Mouse (Mus musculus): Measurements from ENCODE around the gene Rtp3.

Gene Rtp3

DNA sequence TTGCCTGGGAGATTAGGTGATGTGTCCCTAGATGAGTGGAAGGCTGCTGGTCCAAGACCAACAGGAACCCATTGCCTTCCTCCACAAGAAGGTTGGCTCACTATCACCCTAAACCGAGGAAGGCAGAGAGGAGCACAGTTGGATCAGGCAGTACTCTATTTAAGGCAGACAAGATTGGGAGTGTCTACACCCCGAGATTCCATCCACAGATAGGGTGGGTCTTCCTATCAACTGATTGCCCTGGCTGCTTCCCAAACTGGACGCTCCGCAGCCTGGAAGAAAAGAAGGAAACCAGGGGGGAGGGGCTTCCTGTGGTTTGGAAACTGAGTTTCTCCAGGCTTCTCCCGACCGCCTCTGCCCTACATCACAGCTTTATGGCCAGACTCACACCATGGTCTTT is at the start of gene Rtp3:
Rtp3 (minus strand) TSS at position 380 of the 400 bp plus-strand sequence.
- in situ Hi-C loops (cut with MboI, MseI), result loop anchor here in 1 of 2 experiments (10.0 kb wide), 1 partner anchor 75 kb away; no protein-coding TSS in a partner anchor

GRCm38 (mm10) chr9:111039966-111040365 is 49.6 kb upstream of the Rtp3 start:
- in situ Hi-C loops (cut with MboI, MseI), result loop anchor here in 1 of 2 experiments (10.0 kb wide), 1 partner anchor 575 kb away; no protein-coding TSS in a partner anchor

GRCm38 (mm10) chr9:111033717-111034116 is 43.3 kb upstream of the Rtp3 start:
- in situ Hi-C loops (cut with MboI, MseI), result no loop called here

GRCm38 (mm10) chr9:111026791-111027190 is 36.4 kb upstream of the Rtp3 start:
- in situ Hi-C loops (cut with MboI, MseI), result no loop called here

DNA sequence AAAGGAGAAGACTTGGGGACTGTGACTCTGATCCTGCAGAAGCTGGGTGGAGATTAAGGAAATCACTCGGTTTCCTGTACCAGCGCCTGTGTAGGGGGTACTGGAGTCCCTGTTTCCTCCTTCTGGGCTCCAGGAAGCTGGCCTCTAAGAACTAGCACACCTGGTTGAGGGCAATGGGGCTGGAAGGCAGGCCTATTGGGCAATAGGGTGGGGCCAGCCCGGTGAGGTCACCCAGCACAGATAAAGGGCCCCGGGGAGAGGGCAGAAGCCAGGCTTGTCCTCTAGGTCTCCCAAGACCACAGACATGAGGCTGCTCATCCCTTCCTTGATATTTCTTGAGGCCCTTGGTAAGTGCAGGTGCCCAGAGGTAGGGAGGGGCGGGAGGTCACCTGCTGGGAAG is 28.6 kb upstream of the Rtp3 start, which contains the start of gene Ltf:
Ltf (plus strand) TSS at position 250 of the 400 bp plus-strand sequence.
- in situ Hi-C loops (cut with MboI, MseI), result no loop called here

GRCm38 (mm10) chr9:111015658-111016057 is 25.3 kb upstream of the Rtp3 start:
- in situ Hi-C loops (cut with MboI, MseI), result no loop called here

- in situ Hi-C loops (cut with MboI, MseI), result no loop called here
Measured at GRCm38 (mm10) chr9:111012041-111012440, 21.7 kb upstream of the Rtp3 start.

DNA sequence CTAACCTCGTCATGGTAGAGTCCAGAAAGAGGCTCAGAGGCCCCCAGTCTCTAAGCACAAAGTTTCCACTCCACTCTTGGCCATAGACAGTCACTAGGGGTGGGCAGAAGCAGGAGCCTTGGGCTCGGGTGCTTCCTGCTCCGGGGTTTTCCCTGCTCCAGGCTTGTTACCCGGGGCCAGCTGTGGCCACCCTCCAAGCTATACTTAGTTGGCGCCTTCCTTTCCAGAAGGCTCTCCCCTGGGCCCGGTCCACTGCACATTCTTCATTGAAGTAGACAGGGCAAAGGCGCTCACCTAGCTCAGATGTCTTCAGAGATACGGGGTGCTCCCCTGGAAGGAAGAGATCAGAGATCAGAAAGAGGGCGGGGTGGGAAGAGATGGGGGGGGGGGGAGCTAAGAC is 21.2 kb upstream of the Rtp3 start:
- in situ Hi-C loops (cut with MboI, MseI), result no loop called here

- in situ Hi-C loops (cut with MboI, MseI), result loop anchor here in 1 of 2 experiments (5.0 kb wide), 1 partner anchor 73 kb away; no protein-coding TSS in a partner anchor
Measured at GRCm38 (mm10) chr9:111009763-111010162, 19.4 kb upstream of the Rtp3 start.

GRCm38 (mm10) chr9:111006544-111006943 is 16.2 kb upstream of the Rtp3 start:
- in situ Hi-C loops (cut with MboI, MseI), result loop anchor here in 1 of 2 experiments (5.0 kb wide), 1 partner anchor 76 kb away; no protein-coding TSS in a partner anchor

- in situ Hi-C loops (cut with MboI, MseI), result no loop called here
Measured at GRCm38 (mm10) chr9:111003279-111003678, 12.9 kb upstream of the Rtp3 start.

DNA sequence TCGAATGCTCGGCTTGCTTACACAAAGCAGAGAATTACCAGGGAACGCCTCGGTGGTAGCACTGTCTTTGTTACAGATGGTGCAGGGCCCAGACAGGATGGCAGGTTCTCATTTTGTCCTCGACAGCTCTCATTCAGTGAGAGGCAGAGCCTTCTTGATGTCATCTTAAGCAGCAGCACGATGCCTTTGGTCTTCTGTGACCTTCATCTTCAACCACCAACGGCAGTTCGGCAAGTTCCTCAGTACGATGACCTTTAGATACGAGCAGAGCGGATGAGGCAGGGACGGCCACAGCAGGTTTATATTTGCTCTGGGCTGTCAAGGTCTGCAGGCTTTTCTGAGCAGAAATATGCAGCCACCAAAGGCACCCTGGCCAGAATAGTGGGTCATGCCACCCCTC is 11.2 kb upstream of the Rtp3 start:
- in situ Hi-C loops (cut with MboI, MseI), result no loop called here

GRCm38 (mm10) chr9:110999856-111000255 is 9.5 kb upstream of the Rtp3 start:
- in situ Hi-C loops (cut with MboI, MseI), result loop anchor here in 1 of 2 experiments (10.0 kb wide), 1 partner anchor 65 kb away; no protein-coding TSS in a partner anchor

DNA sequence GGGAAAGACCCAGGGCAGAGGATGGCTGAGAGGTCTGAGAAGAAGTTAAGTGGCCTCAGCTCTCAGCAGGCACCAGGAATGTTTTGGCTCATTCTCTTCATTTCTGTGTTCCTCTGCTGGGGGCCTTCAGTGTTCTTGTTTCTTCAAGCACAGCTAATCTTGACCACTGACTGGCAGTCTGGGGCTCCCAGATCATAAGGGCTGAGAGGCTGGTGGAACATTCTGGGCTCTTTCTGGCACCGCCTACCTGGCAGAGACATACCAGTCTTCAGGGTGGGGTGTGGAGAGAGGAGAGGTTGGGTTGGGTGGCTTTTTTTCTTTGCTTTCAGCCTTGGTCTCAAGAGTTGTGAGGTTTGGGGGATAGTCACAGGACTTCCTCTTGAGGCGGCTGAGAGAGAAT is 8.7 kb upstream of the Rtp3 start:
- in situ Hi-C loops (cut with MboI, MseI), result loop anchor here in 1 of 2 experiments (10.0 kb wide), 1 partner anchor 66 kb away; no protein-coding TSS in a partner anchor

DNA sequence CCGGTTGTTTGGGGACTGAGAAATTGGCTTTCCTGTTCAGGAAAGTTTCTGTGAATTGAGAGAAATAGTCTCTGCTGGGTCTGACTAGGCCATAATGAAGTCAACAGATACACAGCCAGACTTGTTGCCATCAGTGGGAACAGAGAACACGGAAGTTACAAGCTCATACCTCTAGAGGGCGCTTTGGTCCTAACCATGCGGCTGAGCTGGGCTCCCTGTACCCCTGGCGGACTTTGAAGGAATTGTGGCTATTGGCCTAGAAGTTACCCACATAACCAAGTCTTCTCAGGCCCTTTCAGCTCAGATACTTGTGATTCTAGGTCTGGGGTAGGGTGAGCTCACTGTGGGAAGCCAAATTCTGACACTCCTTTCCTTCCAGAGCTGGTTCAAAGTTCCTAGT is 6.9 kb upstream of the Rtp3 start:
- in situ Hi-C loops (cut with MboI, MseI), result loop anchor here in 1 of 2 experiments (10.0 kb wide), 1 partner anchor 68 kb away; no protein-coding TSS in a partner anchor

- in situ Hi-C loops (cut with MboI, MseI), result loop anchor here in 1 of 2 experiments (10.0 kb wide), 1 partner anchor 70 kb away; no protein-coding TSS in a partner anchor
Measured at GRCm38 (mm10) chr9:110994716-110995172, 4.4 kb upstream of the Rtp3 start.

- in situ Hi-C loops (cut with MboI, MseI), result loop anchor here in 1 of 2 experiments (10.0 kb wide), 1 partner anchor 72 kb away; no protein-coding TSS in a partner anchor
Measured at GRCm38 (mm10) chr9:110993281-110993709, 2.9 kb upstream of the Rtp3 start.

GRCm38 (mm10) chr9:110989543-110989942 is 840 bp downstream of the Rtp3 start:
- in situ Hi-C loops (cut with MboI, MseI), result loop anchor here in 1 of 2 experiments (5.0 kb wide), 1 partner anchor 93 kb away; no protein-coding TSS in a partner anchor

DNA sequence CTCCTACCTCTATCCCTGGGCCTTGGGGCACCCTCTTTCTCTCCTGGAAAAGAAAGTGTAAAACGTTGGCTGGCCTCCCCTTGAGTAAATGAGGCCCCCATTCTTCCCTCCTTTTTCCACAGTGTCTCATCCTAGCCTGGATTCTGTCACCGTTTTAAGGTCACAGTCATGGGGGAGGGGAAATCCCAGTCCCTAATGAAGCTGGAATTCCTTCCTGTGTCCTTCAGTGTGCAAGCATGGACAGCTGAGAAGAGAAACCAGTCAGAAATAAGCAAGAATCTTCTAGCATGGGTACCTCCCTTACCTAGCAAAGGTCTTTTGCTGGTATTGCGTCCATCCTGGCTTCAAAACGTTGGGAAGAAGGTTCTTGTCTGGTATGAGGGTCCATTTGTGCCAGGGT is 1.2 kb downstream of the Rtp3 start:
- in situ Hi-C loops (cut with MboI, MseI), result loop anchor here in 1 of 2 experiments (5.0 kb wide), 1 partner anchor 93 kb away; no protein-coding TSS in a partner anchor

DNA sequence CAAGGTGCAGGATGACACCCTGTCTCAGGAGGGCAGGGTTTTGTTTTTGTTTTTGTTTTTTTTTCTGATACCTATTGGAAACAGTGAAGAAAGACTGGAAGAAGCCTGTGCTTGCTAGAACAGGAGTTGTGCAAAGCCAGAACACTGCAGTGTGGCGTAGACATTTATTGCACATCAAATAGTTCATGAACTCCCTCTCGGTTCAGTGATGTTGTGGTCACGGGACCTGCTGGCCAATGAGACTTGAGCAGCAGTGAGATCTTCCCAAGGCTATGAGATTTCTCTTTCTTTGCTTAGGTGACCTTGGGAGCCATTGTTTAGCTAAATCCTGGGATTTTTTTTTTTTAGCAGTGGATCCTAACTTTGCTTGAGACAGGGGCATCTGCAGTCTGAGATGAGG is 2.3 kb downstream of the Rtp3 start:
- in situ Hi-C loops (cut with MboI, MseI), result loop anchor here in 1 of 2 experiments (5.0 kb wide), 1 partner anchor 94 kb away; no protein-coding TSS in a partner anchor

GRCm38 (mm10) chr9:110987331-110987730 is 3.1 kb downstream of the Rtp3 start:
- in situ Hi-C loops (cut with MboI, MseI), result loop anchor here in 1 of 2 experiments (5.0 kb wide), 1 partner anchor 95 kb away; no protein-coding TSS in a partner anchor

- in situ Hi-C loops (cut with MboI, MseI), result loop anchor here in 1 of 2 experiments (5.0 kb wide), 1 partner anchor 96 kb away; no protein-coding TSS in a partner anchor
Measured at GRCm38 (mm10) chr9:110985951-110986350, 4.4 kb downstream of the Rtp3 start.

GRCm38 (mm10) chr9:110985541-110985940 is 4.8 kb downstream of the Rtp3 start:
- in situ Hi-C loops (cut with MboI, MseI), result loop anchor here in 1 of 2 experiments (5.0 kb wide), 1 partner anchor 97 kb away; no protein-coding TSS in a partner anchor

All from T-helper 17 cell (primary cell).